13 mouse cellular contexts compared by ENCODE assay signal in the genomic region with DNA sequence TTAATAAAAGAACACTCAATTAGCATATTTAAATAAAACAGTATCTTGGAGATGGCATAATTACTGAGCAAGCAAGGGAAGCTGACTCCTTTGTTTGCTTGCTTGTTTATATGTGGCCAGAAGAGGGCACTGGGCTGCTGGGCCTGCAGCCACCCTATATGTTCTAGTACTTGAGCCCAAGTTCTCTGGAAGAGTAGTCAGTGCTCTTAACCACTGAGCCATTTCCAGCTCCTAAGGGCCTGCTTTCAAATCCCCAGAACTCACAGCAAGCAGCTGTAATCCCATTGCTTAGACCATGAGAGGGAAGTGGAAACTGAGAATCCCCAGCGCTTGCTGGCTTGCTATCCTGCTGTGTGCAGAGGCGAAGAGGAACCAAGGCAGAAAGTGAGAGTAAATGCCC. TPM values are rescaled to one million over a fixed set of nuclear protein-coding genes. Genes with fewer than 3 reads are reported as not detected.
A peak's percentile ranks its signal among the peaks of the same experiment; 100 is the strongest.
DNase-seq lines count a peak whose midpoint lies in the region; ATAC-seq lines count a peak whose summit lies in the region.
"Had no signal": no experiment of that assay in that cellular context is flagged by ENCODE, and none has a peak within 500 bp of the region (broad histone marks: within the 10 kb centered on the region; RNA-seq: fewer than 3 reads in every experiment).

No protein-coding gene starts in this region.

- H3K27me3 ChIP-seq in kidney, embryonic 14.5 days (ENCODE audit: control insufficient read depth, insufficient read depth, low read length), result no peaks in the 10 kb centered on the region
- H3K27me3 ChIP-seq in hindbrain, embryonic 16.5 days (replicated peaks; ENCODE audit: control insufficient read depth, insufficient read depth, low read length), result peaks cover 3% of the 10 kb centered on the region
- H3K27me3 ChIP-seq: stomach, embryonic 15.5 days had no signal

- no peaks in the 10 kb centered on the region for H3K36me3 ChIP-seq in kidney, embryonic 14.5 days (ENCODE audit: control insufficient read depth, insufficient read depth, low read length)
- no peaks in the 10 kb centered on the region for H3K36me3 ChIP-seq in hindbrain, embryonic 16.5 days (ENCODE audit: control insufficient read depth, insufficient read depth, low read length)
- H3K36me3 ChIP-seq: limb, embryonic 13.5 days; stomach, embryonic 15.5 days had no signal

- intact Hi-C loops in gastrocnemius, postnatal 36 days (cut with DNase I), result loop anchor here (5.0 kb wide), 2 partner anchors 119 to 174 kb away; partner anchors contain the start of genes 2200002D01Rik and Dpf1

- no peak overlapping the region for H3K9ac ChIP-seq in kidney, embryonic 14.5 days (ENCODE audit: low read depth, low read length)
- no peak overlapping the region for H3K9ac ChIP-seq in hindbrain, embryonic 16.5 days (ENCODE audit: low read depth, low read length)
- H3K9ac ChIP-seq: limb, embryonic 13.5 days; stomach, embryonic 15.5 days had no signal

- H3K4me3 ChIP-seq in kidney, embryonic 14.5 days (ENCODE audit: low read length), result no peak overlapping the region
- H3K4me3 ChIP-seq in hindbrain, embryonic 16.5 days (ENCODE audit: low read length), result no peak overlapping the region
- H3K4me3 ChIP-seq: limb, embryonic 13.5 days; myocyte; stomach, embryonic 15.5 days had no signal

- 75% methylated on average over 2 of the region's 2 CpGs for WGBS in kidney, embryonic 14.5 days
- WGBS in hindbrain, embryonic 16.5 days, result 60% methylated on average over 2 of the region's 2 CpGs

- H3K4me2 ChIP-seq in kidney, embryonic 14.5 days (replicated peaks; ENCODE audit: low read depth, low read length), result no peak overlapping the region
- H3K4me2 ChIP-seq in hindbrain, embryonic 16.5 days (ENCODE audit: low read length), result no peak overlapping the region
- H3K4me2 ChIP-seq: limb, embryonic 13.5 days; stomach, embryonic 15.5 days had no signal

- DNase-seq in kidney, postnatal 4 days, result peak; percentile 31 to 49
- peak; percentile 68 for DNase-seq in NIH3T3 (ENCODE audit: low read depth)
- peak; percentile 56 for DNase-seq in induced T-regulatory cell, adult 2 months (ENCODE audit: low read depth)
- no peak for DNase-seq in gastrocnemius, postnatal 36 days
- DNase-seq in neural tube, embryonic 10.5 days (ENCODE audit: extremely low spot score, low spot score), result no peak
- DNase-seq: adrenal gland, postnatal 25 days; heart, postnatal 14 days had no signal

- peaks cover 16% of the 10 kb centered on the region; the same call in 1 of the 2 replicates for H3K4me1 ChIP-seq in kidney, embryonic 14.5 days (ENCODE audit: control insufficient read depth, insufficient read depth, low read length)
- peaks cover 7% of the 10 kb centered on the region for H3K4me1 ChIP-seq in hindbrain, embryonic 16.5 days (ENCODE audit: control insufficient read depth, insufficient read depth, low read depth, low read length)

- no peak overlapping the region for H3K27ac ChIP-seq in kidney, embryonic 14.5 days (ENCODE audit: low read depth, low read length)
- no peak overlapping the region for H3K27ac ChIP-seq in hindbrain, embryonic 16.5 days (ENCODE audit: low read depth, low read length)
- H3K27ac ChIP-seq: limb, embryonic 13.5 days; stomach, embryonic 15.5 days had no signal

- H3K9me3 ChIP-seq in kidney, embryonic 14.5 days (ENCODE audit: control insufficient read depth, low read length), result no peaks in the 10 kb centered on the region
- no peaks in the 10 kb centered on the region for H3K9me3 ChIP-seq in hindbrain, embryonic 16.5 days (ENCODE audit: control insufficient read depth, low read length)
- H3K9me3 ChIP-seq: limb, embryonic 13.5 days; stomach, embryonic 15.5 days had no signal

- ATAC-seq in kidney, embryonic 14.5 days (ENCODE audit: low FRiP score, low TSS enrichment), result no peak
- peak; percentile 34 for ATAC-seq in CD4-positive, CD25-positive, alpha-beta regulatory T cell, adult 4 months
- no peak for ATAC-seq in hindbrain, embryonic 16.5 days

RNA-seq across cellular contexts. Expression of gene Ryr1, which starts 3.7 kb away (rescaled TPM):
- polyA plus RNA-seq in kidney, embryonic 14.5 days (2014; fragmentation: Nextera tagmentation; extraction: Ambion mirVana), result 1.1 TPM in 2 replicates
- polyA plus RNA-seq in CD4-positive, CD25-positive, alpha-beta regulatory T cell, adult 4 months (2017; shearing (Covaris generic)), result under 1 TPM in 1 of 2 experiments, not detected in 1; 0.05 TPM
- 1,000 to 10,000 TPM; 1,495 to 1,823 TPM for total RNA-seq in gastrocnemius, postnatal 36 days (2021)
- 9.2 and 11.0 TPM in 2 replicates for polyA plus RNA-seq in hindbrain, embryonic 16.5 days (2015; fragmentation: Nextera tagmentation; extraction: Ambion mirVana)

RNA-seq across cellular contexts. Expression of gene Rasgrp4, which starts 5.9 kb away (rescaled TPM):
- polyA plus RNA-seq in kidney, embryonic 14.5 days (2014; fragmentation: Nextera tagmentation; extraction: Ambion mirVana), result 0.68 and 1.1 TPM in 2 replicates
- polyA plus RNA-seq in CD4-positive, CD25-positive, alpha-beta regulatory T cell, adult 4 months (2017; shearing (Covaris generic)), result 1 to 10 TPM; 1.1 to 3.2 TPM
- under 1 TPM; 0.54 to 0.77 TPM for total RNA-seq in gastrocnemius, postnatal 36 days (2021)
- polyA plus RNA-seq in hindbrain, embryonic 16.5 days (2015; fragmentation: Nextera tagmentation; extraction: Ambion mirVana), result 0.82 and 1.2 TPM in 2 replicates

RNA-seq across cellular contexts. Expression of gene Fam98c, which starts 27.3 kb away (rescaled TPM):
- polyA plus RNA-seq in kidney, embryonic 14.5 days (2014; fragmentation: Nextera tagmentation; extraction: Ambion mirVana), result 12.2 and 13.9 TPM in 2 replicates
- polyA plus RNA-seq in CD4-positive, CD25-positive, alpha-beta regulatory T cell, adult 4 months (2017; shearing (Covaris generic)), result 1 to 10 TPM; 8.3 to 9.4 TPM
- total RNA-seq in gastrocnemius, postnatal 36 days (2021), result 10 to 100 TPM; 10.7 to 11.7 TPM
- 34.6 and 44.1 TPM in 2 replicates for polyA plus RNA-seq in hindbrain, embryonic 16.5 days (2015; fragmentation: Nextera tagmentation; extraction: Ambion mirVana)

RNA-seq across cellular contexts. Expression of gene Ggn, which starts 41.3 kb away (rescaled TPM):
- polyA plus RNA-seq in kidney, embryonic 14.5 days (2014; fragmentation: Nextera tagmentation; extraction: Ambion mirVana), result 0.47 and 0.91 TPM in 2 replicates
- not detected for polyA plus RNA-seq in CD4-positive, CD25-positive, alpha-beta regulatory T cell, adult 4 months (2017; shearing (Covaris generic))
- total RNA-seq in gastrocnemius, postnatal 36 days (2021), result under 1 TPM; 0.25 to 0.26 TPM
- polyA plus RNA-seq in hindbrain, embryonic 16.5 days (2015; fragmentation: Nextera tagmentation; extraction: Ambion mirVana), result 0.36 and 0.81 TPM in 2 replicates

RNA-seq across cellular contexts. Expression of gene Spred3, which starts 41.5 kb away (rescaled TPM):
- 6.0 and 6.4 TPM in 2 replicates for polyA plus RNA-seq in kidney, embryonic 14.5 days (2014; fragmentation: Nextera tagmentation; extraction: Ambion mirVana)
- under 1 TPM in 1 of 2 experiments, not detected in 1; 0.42 TPM for polyA plus RNA-seq in CD4-positive, CD25-positive, alpha-beta regulatory T cell, adult 4 months (2017; shearing (Covaris generic))
- 1 to 10 TPM in 1 of 2 experiments, under 1 TPM in 1; 0.59 to 1.2 TPM for total RNA-seq in gastrocnemius, postnatal 36 days (2021)
- polyA plus RNA-seq in hindbrain, embryonic 16.5 days (2015; fragmentation: Nextera tagmentation; extraction: Ambion mirVana), result 8.4 and 10.4 TPM in 2 replicates

Comparison
In these comparisons a context has a peak if more than half of its experiments do, and no peak if none do; other contexts are left out.
1. DNase-seq: peak in kidney, postnatal 4 days (2 of 2), NIH3T3 (single experiment) and induced T-regulatory cell, adult 2 months (single experiment); none in gastrocnemius, postnatal 36 days (0 of 2) and neural tube, embryonic 10.5 days (single experiment).